Comparison of ENCODE assay signal across 8 mouse cellular contexts in genomic region chr19:8756635-8757387, GRCm38 (mm10). TPM values are rescaled to one million over a fixed set of nuclear protein-coding genes. Genes with fewer than 3 reads are reported as not detected.
DNase-seq lines count a peak whose midpoint lies in the region; ATAC-seq lines count a peak whose summit lies in the region.

TSS of gene Nxf1 (plus strand) at chr19:8757073.

- peak within 1 kb of the TSS; percentile 92 for H3K4me3 ChIP-seq in hindbrain, embryonic 15.5 days
- H3K4me3 ChIP-seq in macrophage (ENCODE audit: inconsistent target), result peak within 1 kb of the TSS; percentile 68

- H3K9me3 ChIP-seq in hindbrain, embryonic 15.5 days, result no peaks in the 10 kb centered on the region

- H3K36me3 ChIP-seq in hindbrain, embryonic 15.5 days, result peaks cover 25% of the 10 kb centered on the region
- H3K36me3 ChIP-seq in macrophage (ENCODE audit: inconsistent target), result peaks cover 13% of the 10 kb centered on the region; the same call in 1 of the 2 replicates

- ATAC-seq in hindbrain, embryonic 15.5 days (ENCODE audit: low FRiP score, low read depth), result peak; percentile 94

- peak within 1 kb of the TSS; percentile 90 for H3K27ac ChIP-seq in hindbrain, embryonic 15.5 days (replicated peaks)
- H3K27ac ChIP-seq in macrophage, result peak within 1 kb of the TSS; percentile 70

- H3K4me1 ChIP-seq in hindbrain, embryonic 15.5 days (replicated peaks), result peaks cover 32% of the 10 kb centered on the region

- peak within 1 kb of the TSS; percentile 91 for H3K9ac ChIP-seq in hindbrain, embryonic 15.5 days

- DNase-seq in R1 (ENCODE audit: low read depth, low spot score), result peak; percentile 94
- peak; percentile 92 to 98 for DNase-seq in cerebellum, postnatal 25 days
- DNase-seq in frontal cortex, postnatal 36 days (ENCODE audit: low spot score in 2 of 2), result peak; percentile 89 to 94
- DNase-seq in left cerebral cortex, adult 18-20 months (ENCODE audit: low spot score in 2 of 2), result peak; percentile 92 to 94
- DNase-seq in right cerebral cortex, adult 18-20 months, result peak; percentile 95
- DNase-seq in urinary bladder, postnatal 10 days (ENCODE audit: low spot score), result peak; percentile 70

- H3K4me2 ChIP-seq in hindbrain, embryonic 15.5 days, result peak within 1 kb of the TSS; percentile 85

- H3K27me3 ChIP-seq in hindbrain, embryonic 15.5 days, result no peaks in the 10 kb centered on the region

- H3K79me2 ChIP-seq in macrophage (ENCODE audit: inconsistent target), result peaks cover 72% of the 10 kb centered on the region

- under 1% methylated on average over 75 of the region's 75 CpGs for WGBS in hindbrain, embryonic 15.5 days
- WGBS in macrophage (ENCODE audit: missing documents), result under 1% methylated on average over 75 of the region's 75 CpGs

RNA-seq across cellular contexts. Expression of gene Nxf1, which starts in this region (rescaled TPM):
- polyA plus RNA-seq in hindbrain, embryonic 15.5 days (2015; fragmentation: Nextera tagmentation; extraction: Ambion mirVana), result 142 and 145 TPM in 2 replicates
- 10 to 100 TPM; 78.1 to 88.5 TPM for total RNA-seq in left cerebral cortex, adult 18-20 months (2021)
- total RNA-seq in macrophage (2018; cell fraction: chromatin; rRNA removed), result 1,000 to 10,000 TPM in 4 of 26 experiments, 100 to 1,000 TPM in 22; 486 to 1,281 (median 796) TPM
- 10 to 100 TPM; 49.8 to 90.5 (median 68.6) TPM for total RNA-seq in macrophage (2018; cell fraction: cytosol; rRNA removed)
- total RNA-seq in macrophage (2018; cell fraction: nucleus; rRNA removed), result 1,000 to 10,000 TPM in 2 of 26 experiments, 100 to 1,000 TPM in 24; 352 to 1,871 (median 566) TPM
- 68.7 to 115 TPM (median 96.9 TPM) in 3 replicates for polyA plus RNA-seq in macrophage (2018)

Comparison
In these comparisons a context has a peak if more than half of its experiments do, and no peak if none do; other contexts are left out.
1. Peak in every context shown above with its lines: DNase-seq, ATAC-seq, H3K4me3 ChIP-seq and H3K27ac ChIP-seq.